Mouse (Mus musculus): ENCODE data around the gene Ankrd34c. TPM values are rescaled to one million over a fixed set of nuclear protein-coding genes. Genes with fewer than 3 reads are reported as not detected.

Gene Ankrd34c
- 10 to 100 TPM; 10.3 to 13.8 TPM for total RNA-seq (2021)
- long read RNA-seq, experiment 1, full-length matches to known transcripts, result 7 of 9 reads
- long read RNA-seq, experiment 1, partial matches to known transcripts, result 0 of 9 reads
- long read RNA-seq, experiment 1, other reads (novel, unspliced or antisense), result 2 of 9 reads
- long read RNA-seq, experiment 2, full-length matches to known transcripts, result 2 of 4 reads
- long read RNA-seq, experiment 2, partial matches to known transcripts, result 0 of 4 reads
- long read RNA-seq, experiment 2, other reads (novel, unspliced or antisense), result 2 of 4 reads

DNA sequence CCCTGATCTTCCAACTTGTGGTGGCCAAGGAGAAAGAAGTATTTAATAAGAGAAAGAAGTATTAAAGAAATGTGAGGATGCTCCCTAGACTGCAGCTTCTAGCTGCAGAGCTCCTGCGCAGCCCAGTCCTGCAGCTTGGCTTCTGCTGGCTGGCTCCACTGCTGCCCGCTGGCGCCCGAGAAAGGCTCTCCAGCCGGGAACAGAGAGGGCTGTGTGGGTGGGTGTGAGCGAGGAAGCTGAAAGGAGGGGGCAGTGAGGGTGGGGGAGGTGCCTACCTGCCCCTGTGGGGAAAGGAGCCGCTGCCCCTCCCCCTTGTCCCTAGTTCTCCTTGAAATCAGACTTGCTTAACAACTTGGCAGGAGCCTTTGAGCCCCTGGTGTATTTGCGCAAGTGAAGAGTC is at the start of gene Ankrd34c:
Gene Ankrd34c (minus strand): TSS at position 181 of the 400 bp plus-strand sequence.
- H3K4me3 ChIP-seq, result peak within 1 kb of the TSS; percentile 50
- peak; percentile 43 to 64 for DNase-seq (ENCODE audit: extremely low spot score in 1 of 2, low spot score in 2 of 2)
- intact Hi-C loops (cut with DNase I), result loop anchor here (1.0 to 10.0 kb wide), 3 partner anchors 19 to 177 kb away; partner anchors contain the start of gene Tmed3
- no peak; the same call in 1 of the 2 replicates for TF ChIP-seq CTCF (IDR thresholded peaks at IDR 0.05)
- peak within 1 kb of the TSS; percentile 76 for H3K27ac ChIP-seq

DNA sequence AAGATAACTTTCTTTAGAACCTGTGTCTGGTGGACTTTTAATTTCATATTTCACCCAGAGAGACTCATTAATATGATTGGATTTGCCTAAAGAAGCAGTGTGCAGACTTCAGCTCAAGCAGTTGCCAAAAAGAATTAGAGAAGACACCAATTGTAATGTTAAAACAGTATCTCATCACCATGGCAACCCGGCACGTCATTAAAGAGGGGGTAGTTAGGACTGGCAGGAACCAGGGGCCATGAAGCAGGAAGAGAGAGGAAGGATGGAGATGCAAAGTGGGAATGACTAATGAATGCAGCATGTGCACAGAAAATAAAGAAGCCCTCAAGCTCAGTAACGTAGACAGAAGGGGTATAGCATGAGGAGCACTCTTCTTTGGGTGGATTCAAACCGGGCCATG is 49.3 kb upstream of the Ankrd34c start:
- peak in 1 of 2 experiments; percentile 18 for DNase-seq (ENCODE audit: extremely low spot score in 1 of 2, low spot score in 2 of 2)
- Histone ChIP-seq H3K27ac (no peak overlapping the region), H3K4me3 (no peak overlapping the region)
- no peak for TF ChIP-seq CTCF (IDR thresholded peaks at IDR 0.05)
- intact Hi-C loops (cut with DNase I), result no loop called here

DNA sequence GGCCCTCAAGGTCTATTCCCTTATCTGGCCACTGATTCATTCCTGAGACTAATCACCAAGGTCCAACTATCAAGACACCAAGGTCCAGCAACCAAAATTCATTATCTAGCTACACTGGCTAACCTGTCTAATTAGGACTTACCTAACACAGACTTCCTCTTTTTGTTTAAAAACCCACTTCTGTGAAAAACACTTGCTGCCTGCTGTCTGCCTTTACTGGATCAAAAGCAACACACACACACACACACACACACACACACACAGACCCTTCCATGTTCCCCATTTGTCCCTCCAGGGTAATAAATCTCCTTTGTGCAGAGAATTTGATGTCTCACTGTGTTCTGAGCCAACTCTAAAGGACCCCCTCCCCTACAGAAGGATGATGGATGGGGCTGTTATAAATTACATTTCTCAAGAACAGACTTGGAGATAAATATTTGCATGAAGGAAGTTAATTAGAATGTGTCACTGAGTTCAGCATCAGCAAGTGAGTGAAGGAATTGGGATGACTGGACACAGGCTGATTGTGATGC is 43.2 kb upstream of the Ankrd34c start:
- no peak for DNase-seq (ENCODE audit: extremely low spot score in 1 of 2, low spot score in 2 of 2)
- intact Hi-C loops (cut with DNase I), result no loop called here
- TF ChIP-seq CTCF (IDR thresholded peaks at IDR 0.05), result no peak
- Histone ChIP-seq H3K27ac (no peak overlapping the region), H3K4me3 (no peak overlapping the region)

DNA sequence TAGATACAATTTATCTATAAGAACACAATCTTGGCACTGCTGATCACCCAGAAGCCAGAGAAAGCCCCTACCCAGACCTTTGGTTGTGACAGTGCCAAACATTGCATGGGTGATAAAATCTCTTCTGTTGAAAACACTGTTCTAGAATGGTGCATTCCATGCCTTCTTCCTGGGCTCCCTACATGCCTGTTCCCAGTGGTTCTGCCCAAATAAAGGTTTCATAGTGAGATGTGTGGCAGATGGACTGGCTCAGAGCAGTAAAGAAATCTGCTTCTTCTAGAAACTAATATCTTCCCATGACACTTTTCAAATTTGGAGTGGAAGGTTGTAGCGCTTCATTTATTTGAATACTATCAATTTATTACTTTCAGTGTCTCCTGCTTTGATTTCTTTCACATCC is 41.0 kb upstream of the Ankrd34c start:
- Histone ChIP-seq H3K4me3 (no peak overlapping the region), H3K27ac (no peak overlapping the region)
- no peak for TF ChIP-seq CTCF (IDR thresholded peaks at IDR 0.05)
- intact Hi-C loops (cut with DNase I), result no loop called here
- DNase-seq (ENCODE audit: extremely low spot score in 1 of 2, low spot score in 2 of 2), result no peak

DNA sequence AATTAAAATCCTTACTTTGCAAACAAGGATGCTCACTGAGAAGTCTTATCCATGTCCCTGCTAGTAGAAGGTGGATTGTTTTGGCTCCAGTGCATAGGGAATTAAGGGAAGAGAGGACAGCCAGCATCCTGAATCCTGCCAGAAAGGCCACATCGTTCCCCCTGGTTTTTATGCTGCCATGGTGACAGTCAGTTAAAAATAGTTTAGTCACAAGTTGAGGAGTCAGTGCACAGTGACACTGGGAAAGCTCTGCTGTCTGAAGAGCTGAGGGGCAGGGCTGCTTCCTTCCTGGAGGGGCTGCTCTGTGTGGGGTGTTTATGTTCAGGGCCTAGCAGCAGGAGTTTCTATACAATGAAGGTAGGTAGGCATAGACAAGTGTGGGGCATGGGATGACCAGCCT is 32.9 kb upstream of the Ankrd34c start:
- no peak for DNase-seq (ENCODE audit: extremely low spot score in 1 of 2, low spot score in 2 of 2)
- TF ChIP-seq CTCF (IDR thresholded peaks at IDR 0.05), result no peak

DNA sequence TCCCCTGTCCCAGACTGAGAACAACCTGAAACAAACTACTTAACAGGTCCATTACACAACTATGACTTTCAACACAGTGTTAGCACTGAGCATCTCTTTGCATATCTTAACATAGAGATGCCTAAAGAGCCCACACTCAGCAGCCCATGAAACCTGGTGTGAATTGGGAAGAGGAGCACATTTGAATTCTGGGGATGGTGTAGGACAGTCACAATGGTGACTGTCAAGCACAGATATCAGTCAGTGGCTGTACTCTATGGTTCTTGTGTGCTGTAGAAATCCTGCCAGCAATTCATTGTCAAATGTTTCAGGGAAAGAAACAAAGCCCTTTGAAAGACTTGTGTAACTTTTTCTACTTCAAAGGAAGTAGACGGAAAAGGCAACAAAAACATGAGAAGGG is 23.7 kb upstream of the Ankrd34c start:
- DNase-seq (ENCODE audit: extremely low spot score in 1 of 2, low spot score in 2 of 2), result no peak
- no peak overlapping the region for H3K4me3 ChIP-seq
- H3K27ac ChIP-seq, result no peak overlapping the region
- TF ChIP-seq CTCF (IDR thresholded peaks at IDR 0.05), result no peak
- intact Hi-C loops (cut with DNase I), result no loop called here

More for the DNA sequence above, 32.9 kb upstream of the Ankrd34c start:
- Histone ChIP-seq H3K27ac (no peak overlapping the region; the same call in 1 of the 2 replicates), H3K4me3 (no peak overlapping the region)
- intact Hi-C loops (cut with DNase I), result no loop called here

DNA sequence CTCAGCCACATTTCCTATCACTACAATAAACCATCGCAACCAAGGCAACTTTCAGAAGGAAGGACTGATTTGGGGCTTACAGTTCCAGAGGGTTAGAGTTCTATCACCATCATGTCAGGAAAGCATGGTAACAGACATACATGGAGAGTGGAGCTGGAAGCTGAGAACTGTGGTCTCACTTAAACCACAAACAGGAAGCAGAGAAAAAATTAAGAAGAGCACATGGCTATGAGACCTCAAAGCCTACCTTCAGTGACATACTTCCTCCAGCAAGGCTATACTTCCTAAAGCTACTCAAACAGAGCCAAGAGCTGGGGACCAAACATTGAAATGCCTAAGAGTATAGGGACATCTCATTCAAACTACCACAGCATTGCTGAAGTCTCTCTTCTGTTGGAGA is 20.3 kb upstream of the Ankrd34c start:
- intact Hi-C loops (cut with DNase I), result loop anchor here (5.0 kb wide), 1 partner anchor 34 kb away; no protein-coding TSS in a partner anchor
- Histone ChIP-seq H3K27ac (peak overlapping the region; percentile 59), H3K4me3 (no peak overlapping the region)
- TF ChIP-seq CTCF (IDR thresholded peaks at IDR 0.05), result no peak
- DNase-seq (ENCODE audit: extremely low spot score in 1 of 2, low spot score in 2 of 2), result no peak

DNA sequence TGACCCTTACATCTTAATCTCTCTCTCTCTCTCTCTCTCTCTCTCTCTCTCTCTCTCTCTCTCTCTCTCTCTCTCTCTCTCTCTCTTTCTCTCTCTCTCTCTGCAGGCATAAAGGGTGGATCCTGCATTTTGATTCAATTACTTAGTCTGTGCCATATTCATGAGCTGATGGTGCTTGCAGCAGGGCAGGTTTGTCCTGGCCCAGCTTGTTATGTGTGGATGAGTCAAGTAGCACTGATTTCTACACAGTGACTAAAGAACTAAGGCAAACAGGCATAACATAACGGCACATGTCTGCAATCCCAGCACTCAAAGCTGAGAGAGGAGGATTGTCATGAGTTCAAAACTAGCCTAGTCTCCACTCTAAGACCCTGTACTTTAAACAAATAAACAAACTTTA is 19.9 kb upstream of the Ankrd34c start:
- Histone ChIP-seq H3K4me3 (no peak overlapping the region), H3K27ac (peak overlapping the region; percentile 59)
- intact Hi-C loops (cut with DNase I), result loop anchor here (5.0 kb wide), 1 partner anchor 34 kb away; no protein-coding TSS in a partner anchor
- DNase-seq (ENCODE audit: extremely low spot score in 1 of 2, low spot score in 2 of 2), result no peak
- no peak for TF ChIP-seq CTCF (IDR thresholded peaks at IDR 0.05)

DNA sequence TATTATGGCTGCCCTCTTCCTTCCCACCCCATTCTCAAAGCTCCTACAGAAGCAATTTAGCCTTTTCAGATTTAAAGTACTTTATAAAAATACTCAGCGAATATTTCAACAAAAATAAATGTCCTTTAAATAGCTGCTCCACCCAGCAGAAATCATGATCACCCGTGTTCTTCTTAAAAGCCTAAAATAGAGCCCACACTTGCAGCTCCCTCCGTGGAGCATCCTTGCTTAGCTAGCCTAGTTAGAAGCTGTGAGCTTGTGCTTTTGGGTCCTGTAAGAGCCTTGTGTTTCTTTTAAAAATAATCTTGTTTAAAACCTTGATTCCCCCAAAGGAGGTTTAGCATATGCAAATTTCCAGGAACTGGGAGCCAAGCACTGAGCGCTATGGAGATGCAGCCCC is 19.3 kb upstream of the Ankrd34c start:
- peak; percentile 20 to 23 for DNase-seq (ENCODE audit: extremely low spot score in 1 of 2, low spot score in 2 of 2)
- intact Hi-C loops (cut with DNase I), result loop anchor here (1.0 to 5.0 kb wide), 3 partner anchors 19 to 85 kb away; partner anchors contain the start of gene Ankrd34c
- no peak for TF ChIP-seq CTCF (IDR thresholded peaks at IDR 0.05)
- no peak overlapping the region for H3K4me3 ChIP-seq
- peak overlapping the region; percentile 38 for H3K27ac ChIP-seq

DNA sequence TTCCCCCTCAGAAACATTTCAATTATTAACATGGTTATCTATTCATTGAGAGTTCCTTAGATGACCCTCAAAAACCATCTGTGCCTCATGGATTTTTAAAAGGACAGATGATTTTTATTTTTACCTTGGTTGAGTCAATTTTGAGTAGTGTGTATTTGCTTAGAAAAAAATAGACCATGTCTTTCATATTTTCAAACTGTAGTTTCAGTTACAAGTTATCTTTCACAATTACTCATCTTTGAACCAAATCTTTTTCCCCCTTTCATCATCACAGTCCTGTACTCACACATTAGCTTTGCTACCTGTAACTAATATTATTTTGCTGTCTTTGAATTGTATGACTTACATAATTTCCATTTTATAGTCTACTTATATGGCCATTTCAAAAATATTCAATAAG is 1.8 kb upstream of the Ankrd34c start:
- DNase-seq (ENCODE audit: extremely low spot score in 1 of 2, low spot score in 2 of 2), result no peak
- TF ChIP-seq CTCF (IDR thresholded peaks at IDR 0.05), result no peak
- H3K27ac ChIP-seq, result no peak overlapping the region
- intact Hi-C loops (cut with DNase I), result no loop called here
- H3K4me3 ChIP-seq, result no peak overlapping the region

DNA sequence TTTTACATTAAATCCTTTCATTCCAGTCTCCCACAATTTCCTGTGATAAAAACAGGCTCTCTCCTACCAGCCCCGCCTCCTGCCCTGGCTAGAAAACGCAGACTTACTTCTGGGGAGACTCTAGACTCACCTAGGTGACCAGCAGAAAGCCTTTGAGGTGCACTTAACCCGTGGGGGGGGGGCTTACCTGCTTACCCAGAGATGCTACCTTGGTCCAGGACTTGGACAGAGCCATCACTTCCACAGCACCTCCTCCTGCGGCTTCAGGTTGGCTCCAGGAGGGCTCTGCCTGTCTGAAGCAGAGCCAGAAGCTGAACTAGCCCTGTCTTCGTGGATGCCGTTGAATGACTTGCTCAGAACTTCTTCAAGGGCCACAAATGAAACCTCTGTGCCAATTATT is 387 bp downstream of the Ankrd34c start:
- TF ChIP-seq CTCF (IDR thresholded peaks at IDR 0.05), result no peak
- peak overlapping the region; percentile 76 for H3K27ac ChIP-seq
- peak overlapping the region; percentile 50 for H3K4me3 ChIP-seq
- peak; percentile 18 to 21 for DNase-seq (ENCODE audit: extremely low spot score in 1 of 2, low spot score in 2 of 2)
- intact Hi-C loops (cut with DNase I), result loop anchor here (1.0 to 10.0 kb wide), 4 partner anchors 19 to 177 kb away; partner anchors contain the start of gene Tmed3

DNA sequence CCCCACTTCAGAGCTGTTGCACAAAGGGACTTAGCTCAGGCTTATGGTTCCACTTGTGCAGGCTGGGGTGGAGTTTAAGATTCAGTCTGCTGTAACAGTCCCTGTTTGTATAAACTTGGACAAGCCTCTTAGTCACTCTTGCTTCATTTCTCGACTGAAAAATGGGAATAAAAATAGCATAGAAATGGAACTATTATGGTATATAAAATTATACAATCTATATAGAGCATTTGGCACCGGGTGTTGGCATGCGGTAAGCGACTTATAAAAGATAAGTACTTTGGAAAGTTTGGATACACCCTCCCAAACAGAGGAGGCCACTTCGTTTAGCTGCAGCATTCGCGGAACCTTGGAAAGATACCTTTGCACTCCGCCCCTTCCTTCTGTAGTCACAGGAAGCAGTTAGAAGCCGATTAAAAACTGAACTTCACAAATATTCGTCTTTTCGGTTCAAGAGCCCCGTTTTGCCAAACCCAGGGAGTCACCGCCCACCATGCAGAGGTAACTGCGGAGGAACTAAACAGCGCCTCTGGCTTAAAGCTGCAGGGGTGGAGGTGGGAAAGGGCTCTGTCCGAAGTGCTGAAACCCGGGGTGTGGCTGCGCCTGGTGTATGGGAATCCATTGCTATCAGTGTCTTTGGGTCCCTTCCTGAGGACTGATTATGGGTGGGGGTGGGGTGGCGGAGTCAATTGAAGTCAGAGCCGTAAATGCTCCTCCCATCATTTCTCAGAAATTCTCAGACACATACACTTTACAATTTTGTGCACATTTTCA is 1.2 kb downstream of the Ankrd34c start:
- DNase-seq (ENCODE audit: extremely low spot score in 1 of 2, low spot score in 2 of 2), result no peak
- intact Hi-C loops (cut with DNase I), result loop anchor here (1.0 to 10.0 kb wide), 2 partner anchors 56 to 178 kb away; no protein-coding TSS in a partner anchor
- Histone ChIP-seq H3K27ac (peak overlapping the region; percentile 76), H3K4me3 (peak overlapping the region; percentile 50)
- no peak for TF ChIP-seq CTCF (IDR thresholded peaks at IDR 0.05)

Data from left cerebral cortex, adult 2 months (tissue).